Mouse (Mus musculus): ENCODE data around the gene Hnrnpul1.
A peak's percentile ranks its signal among the peaks of the same experiment; 100 is the strongest.

Hnrnpul1 gene

GRCm38 (mm10) chr7:25719761-25720610, 34.6 kb downstream of the Hnrnpul1 start:
- DNase-seq (ENCODE audit: low spot score in 2 of 2): peak; percentile 84

DNA sequence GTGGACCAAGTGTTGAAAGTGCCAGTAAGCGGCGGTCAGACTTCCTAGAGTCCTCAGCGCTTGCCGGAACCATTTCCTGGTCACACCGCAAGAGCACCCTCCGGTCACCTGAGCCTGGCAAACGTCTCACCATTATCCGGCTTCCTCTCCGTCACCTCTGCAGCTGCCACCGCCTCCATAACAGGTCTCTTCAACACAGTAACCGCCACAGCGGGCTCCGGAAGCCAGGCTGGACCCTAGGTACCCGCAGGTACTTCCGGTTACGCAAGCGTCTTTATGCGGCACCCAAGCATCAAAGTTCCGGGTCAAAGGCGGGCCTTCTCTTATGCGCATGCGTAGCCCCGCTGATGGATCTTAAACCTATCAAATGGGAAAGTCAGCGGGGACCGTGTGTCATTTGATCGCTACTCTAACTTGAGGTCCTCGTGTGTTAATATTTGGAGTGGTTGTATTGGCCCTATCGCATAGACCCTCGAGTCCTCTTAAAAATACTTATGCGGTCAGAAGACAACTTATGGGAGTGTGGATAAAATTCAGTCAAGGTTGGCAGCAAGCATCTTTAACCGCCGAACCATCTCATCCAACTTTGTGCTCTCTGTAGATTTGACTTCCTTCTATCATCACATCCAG, 35.7 kb downstream of the Hnrnpul1 start, which contains the start of gene Ccdc97:
TSS of gene Ccdc97 (minus strand) at position 301 of the 630 bp plus-strand sequence.
- DNase-seq (ENCODE audit: low spot score in 2 of 2): peak; percentile 94 to 95

GRCm38 (mm10) chr7:25717478-25717877, 37.1 kb downstream of the Hnrnpul1 start:
- no peak for DNase-seq (ENCODE audit: low spot score in 2 of 2)

GRCm38 (mm10) chr7:25715731-25716271, 38.8 kb downstream of the Hnrnpul1 start:
- DNase-seq (ENCODE audit: low spot score in 2 of 2): no peak

- DNase-seq (ENCODE audit: low spot score in 2 of 2): no peak
These were observed 40.0 kb downstream of the Hnrnpul1 start for GRCm38 (mm10) chr7:25714581-25714980.

DNA sequence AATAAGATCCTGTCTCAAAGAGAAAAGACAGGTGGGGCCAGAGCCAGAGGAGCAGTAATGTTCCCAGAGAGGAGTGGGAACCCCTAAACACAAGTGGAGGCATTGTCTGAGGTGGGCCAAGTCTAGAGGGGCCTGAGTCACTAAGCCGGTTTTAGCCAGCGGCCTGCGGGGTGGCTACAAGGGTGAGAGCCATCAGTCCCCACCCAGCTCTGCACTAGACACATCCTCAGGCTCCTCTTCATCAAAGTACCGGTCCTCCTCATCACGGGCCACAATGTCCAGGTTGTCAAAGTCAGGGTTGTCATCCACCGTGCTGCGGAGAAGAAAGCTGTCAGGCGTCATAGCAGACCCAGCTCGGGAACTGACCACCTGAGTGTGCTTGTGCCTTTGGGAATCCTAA, 41.8 kb downstream of the Hnrnpul1 start:
- DNase-seq (ENCODE audit: low spot score in 2 of 2): no peak

DNA sequence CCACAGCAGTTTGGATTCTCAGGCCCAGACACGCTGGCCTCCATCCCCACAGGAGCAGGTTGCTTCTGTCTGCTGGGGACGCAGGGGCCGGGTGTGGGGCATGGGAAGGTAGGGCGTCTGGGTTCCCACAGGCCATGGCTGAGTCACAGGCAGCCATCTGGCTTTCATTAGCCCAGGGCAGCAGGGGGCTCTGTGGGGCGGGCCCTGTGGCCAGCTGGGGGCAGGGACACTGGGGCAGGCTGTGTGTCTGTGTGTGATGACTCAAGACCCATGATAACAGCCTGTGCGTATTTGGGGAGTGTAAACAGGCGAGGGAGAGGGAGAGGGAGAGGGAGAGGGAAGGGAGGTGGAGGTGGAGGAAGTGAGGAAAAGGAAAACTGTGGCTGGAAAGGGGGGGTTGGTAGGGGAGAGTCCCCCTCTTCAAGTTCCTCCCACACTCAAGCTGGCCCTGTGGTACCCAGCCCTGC, 42.8 kb downstream of the Hnrnpul1 start:
- DNase-seq (ENCODE audit: low spot score in 2 of 2): no peak

- no peak for DNase-seq (ENCODE audit: low spot score in 2 of 2)
These were observed 43.4 kb downstream of the Hnrnpul1 start for GRCm38 (mm10) chr7:25711165-25711564.

- DNase-seq (ENCODE audit: low spot score in 2 of 2): no peak
These were observed 43.9 kb downstream of the Hnrnpul1 start for GRCm38 (mm10) chr7:25710519-25711130.

DNA sequence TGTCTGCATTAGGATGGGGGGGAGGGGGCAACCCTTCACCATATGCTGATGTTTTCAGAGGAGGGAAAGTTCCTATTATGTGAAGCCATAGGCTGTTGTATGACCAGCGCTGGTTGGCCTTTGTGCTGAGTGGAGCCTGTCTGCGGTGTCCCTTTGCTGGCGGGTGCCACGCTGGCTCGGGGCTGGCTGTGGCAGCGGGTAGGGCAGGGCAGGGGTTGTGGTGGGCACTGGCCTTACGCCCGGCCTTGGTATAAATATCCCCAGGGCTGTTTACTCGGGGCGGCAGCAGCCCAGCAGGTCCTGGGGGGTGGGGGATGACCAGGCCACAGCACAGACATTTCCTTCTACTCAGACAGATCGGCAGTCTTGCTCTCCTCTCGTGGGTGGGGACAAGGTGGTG, 44.6 kb downstream of the Hnrnpul1 start:
- no peak for DNase-seq (ENCODE audit: low spot score in 2 of 2)

- DNase-seq (ENCODE audit: low spot score in 2 of 2): no peak
These were observed 46.8 kb downstream of the Hnrnpul1 start for GRCm38 (mm10) chr7:25707581-25708292.

DNA sequence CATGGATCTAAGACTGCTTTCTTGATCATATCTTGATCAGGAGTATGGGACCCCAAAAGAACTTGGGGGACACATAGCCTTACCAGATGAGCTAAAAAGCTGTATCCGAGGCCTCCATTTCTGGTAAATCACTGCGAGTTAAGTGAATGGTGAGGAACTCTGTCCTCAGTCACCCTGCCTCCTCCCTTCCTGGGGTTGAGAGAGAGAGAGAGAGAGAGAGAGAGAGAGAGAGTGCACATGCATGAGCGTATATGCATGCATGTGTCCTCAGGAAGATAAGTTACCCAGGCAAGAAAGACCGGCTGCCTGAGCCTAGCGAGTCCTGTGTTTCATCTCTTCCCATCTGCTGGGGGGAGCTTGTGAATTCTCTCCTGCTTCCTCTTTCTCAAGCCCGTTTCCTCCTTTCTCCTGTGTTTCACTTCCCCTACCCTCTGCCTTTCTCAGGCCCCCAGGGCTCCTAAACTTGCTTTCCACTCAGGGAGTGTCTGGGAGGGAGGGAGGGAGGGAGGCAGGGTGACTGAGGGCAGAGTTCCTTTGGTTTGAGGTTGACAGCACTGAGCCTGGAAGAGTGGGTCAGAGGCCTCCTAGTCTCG, 47.9 kb downstream of the Hnrnpul1 start:
- no peak for DNase-seq (ENCODE audit: low spot score in 2 of 2)

GRCm38 (mm10) chr7:25705801-25706251, 48.7 kb downstream of the Hnrnpul1 start:
- DNase-seq (ENCODE audit: low spot score in 2 of 2): no peak

DNA sequence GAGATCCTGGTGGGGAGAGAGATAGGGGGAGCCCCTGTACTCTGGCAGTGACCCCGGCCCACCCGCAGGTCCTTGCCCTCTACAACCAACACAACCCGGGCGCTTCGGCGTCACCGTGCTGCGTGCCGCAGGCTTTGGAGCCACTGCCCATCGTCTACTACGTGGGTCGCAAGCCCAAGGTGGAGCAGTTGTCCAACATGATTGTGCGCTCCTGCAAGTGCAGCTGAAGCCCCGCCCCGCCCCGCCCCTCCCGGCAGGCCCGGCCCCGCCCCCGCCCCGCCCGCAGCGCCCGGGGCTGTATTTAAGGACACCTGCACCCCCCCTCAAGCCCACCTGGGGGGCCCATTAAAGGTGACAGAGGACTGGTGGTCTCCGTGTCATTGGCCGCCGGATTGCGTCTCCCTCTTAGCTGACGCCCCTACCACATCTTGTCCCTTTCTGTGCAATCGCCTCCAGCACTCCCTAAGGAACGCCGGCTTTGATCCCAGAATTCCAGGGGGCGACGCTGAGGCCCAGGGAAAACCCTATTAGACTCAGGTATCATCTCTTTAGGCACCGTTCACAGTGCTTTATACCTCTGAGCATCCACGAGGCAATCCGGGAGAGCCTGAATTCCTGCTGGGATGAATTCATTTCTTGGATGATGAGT, 49.7 kb downstream of the Hnrnpul1 start:
- no peak for DNase-seq (ENCODE audit: low spot score in 2 of 2)

- no peak for DNase-seq (ENCODE audit: low spot score in 2 of 2)
These were observed 50.6 kb downstream of the Hnrnpul1 start for GRCm38 (mm10) chr7:25703793-25704494.

DNA sequence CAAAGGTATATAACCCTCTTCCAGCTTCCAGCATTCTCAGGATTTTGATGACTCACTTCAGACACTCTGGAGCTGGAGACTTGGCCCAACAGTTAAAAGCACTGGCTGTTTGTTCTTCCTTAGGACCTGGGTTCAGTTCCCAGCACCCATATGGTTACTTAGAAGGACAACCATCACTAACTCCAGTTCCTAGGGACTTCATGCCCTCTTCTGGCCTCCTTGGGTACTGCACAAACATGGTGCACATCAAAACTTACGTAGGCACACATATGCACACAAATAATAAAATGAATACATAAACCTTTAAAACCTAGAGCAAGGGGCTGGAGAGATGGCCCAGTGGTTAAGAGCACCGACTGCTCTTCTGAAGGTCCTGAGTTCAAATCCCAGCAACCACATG, 52.2 kb downstream of the Hnrnpul1 start:
- no peak for DNase-seq (ENCODE audit: low spot score in 2 of 2)

DNA sequence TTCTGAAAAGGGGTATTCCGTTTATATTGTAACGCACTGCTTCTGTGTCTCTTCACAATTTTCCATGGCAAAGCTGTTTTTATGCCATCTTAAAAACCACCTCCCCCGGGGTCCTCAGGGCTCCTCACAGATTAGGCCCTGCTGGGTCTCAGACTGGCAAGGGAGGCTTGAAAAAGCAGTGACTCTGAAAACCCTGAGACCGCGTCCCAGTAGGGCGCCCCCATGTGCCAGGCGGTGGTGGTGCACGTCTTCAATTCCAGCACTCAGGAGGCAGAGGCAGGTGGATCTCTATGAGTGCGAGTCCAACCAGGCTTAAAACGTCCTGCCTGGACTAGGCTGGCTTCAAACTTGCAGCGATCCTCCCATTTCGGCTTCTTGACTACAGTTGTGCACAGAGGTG, 53.8 kb downstream of the Hnrnpul1 start:
- DNase-seq (ENCODE audit: low spot score in 2 of 2): no peak

- DNase-seq (ENCODE audit: low spot score in 2 of 2): no peak
These were observed 54.7 kb downstream of the Hnrnpul1 start for GRCm38 (mm10) chr7:25699851-25700250.

- DNase-seq (ENCODE audit: low spot score in 2 of 2): no peak
These were observed 60.5 kb downstream of the Hnrnpul1 start for GRCm38 (mm10) chr7:25694104-25694503.

GRCm38 (mm10) chr7:25690051-25690450, 64.5 kb downstream of the Hnrnpul1 start:
- no peak for DNase-seq (ENCODE audit: low spot score in 2 of 2)
